Mouse (Mus musculus): ENCODE measurements around the gene Trpc7. TPM values are rescaled to one million over a fixed set of nuclear protein-coding genes. Genes with fewer than 3 reads are reported as not detected.

Trpc7 gene
- polyA plus RNA-seq, 2 experiments = not detected

DNA sequence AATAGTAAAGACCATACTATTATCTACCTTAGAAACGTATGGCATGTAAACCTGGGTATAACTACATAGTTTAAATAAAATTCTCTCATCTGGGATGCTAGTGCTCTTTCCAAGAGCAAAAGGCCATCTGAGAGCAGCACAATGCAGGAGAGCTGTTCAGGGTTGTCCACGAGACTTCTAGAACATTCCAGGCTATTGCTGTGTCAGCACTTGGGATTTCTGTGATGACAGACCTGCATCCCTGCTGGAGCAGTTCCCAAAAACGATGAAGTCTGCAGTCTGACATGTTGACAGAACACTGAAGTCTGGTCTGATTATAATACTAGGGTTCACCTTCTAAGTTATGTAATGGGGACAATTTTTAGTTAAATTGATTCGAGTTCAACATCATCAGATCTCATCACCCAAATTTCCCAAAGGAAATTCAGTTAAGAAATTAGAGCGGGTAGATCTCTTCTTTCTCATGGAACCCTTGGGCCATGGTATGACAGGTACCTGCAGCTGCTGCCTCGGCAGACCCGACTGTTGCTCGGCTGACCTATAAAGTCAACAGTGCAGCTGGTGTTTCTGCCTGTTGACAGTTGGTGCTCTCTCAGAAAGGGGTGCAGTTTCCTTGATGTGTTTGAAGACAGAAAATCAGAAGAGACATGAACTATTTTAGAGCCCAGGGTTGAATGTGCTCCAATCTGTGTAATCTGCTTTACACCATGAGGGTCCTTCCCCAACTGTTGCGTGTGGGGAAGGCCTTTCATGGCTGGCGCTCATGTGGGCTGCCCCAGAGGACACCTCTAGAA lies 148.9 kb downstream of the Trpc7 start:
- Histone ChIP-seq H3K27ac (no peak overlapping the region), H3K4me1 (replicated peaks; ENCODE audit: control insufficient read depth in 2 of 2, insufficient read depth in 2 of 2, low read length in 1 of 2) (0 out of 4 replicates have a peak, but pooled peaks cover 0 to 3% of the 10 kb centered on the region in 2 experiments), H3K27me3 (ENCODE audit: control insufficient read depth, insufficient read depth, low read length) (peaks cover 13% of the 10 kb centered on the region), H3K4me2 (ENCODE audit: low read depth) (no peak overlapping the region), H3K4me3 (ENCODE audit: insufficient read depth in 1 of 2, low read depth in 2 of 2, low read length in 2 of 2) (no peak overlapping the region), H3K9me3 (ENCODE audit: control insufficient read depth, low read length) (no peaks in the 10 kb centered on the region), H3K9ac (replicated peaks) (no peak overlapping the region), H3K36me3 (replicated peaks; ENCODE audit: control insufficient read depth, insufficient read depth, low read depth) (no peaks in the 10 kb centered on the region)
- DNase-seq (ENCODE audit: low read depth in 3 of 3, low spot score in 3 of 3) (no peak), ATAC-seq (ENCODE audit: insufficient read depth) (no peak)
- WGBS (ENCODE audit: insufficient replicate concordance) = 53% methylated on average over 10 of the region's 10 CpGs
- TF ChIP-seq CTCF (IDR thresholded peaks at IDR 0.05; ENCODE audit: low read depth) (no peak), EP300 (IDR thresholded peaks at IDR 0.05; ENCODE audit: low read depth) (no peak)

DNA sequence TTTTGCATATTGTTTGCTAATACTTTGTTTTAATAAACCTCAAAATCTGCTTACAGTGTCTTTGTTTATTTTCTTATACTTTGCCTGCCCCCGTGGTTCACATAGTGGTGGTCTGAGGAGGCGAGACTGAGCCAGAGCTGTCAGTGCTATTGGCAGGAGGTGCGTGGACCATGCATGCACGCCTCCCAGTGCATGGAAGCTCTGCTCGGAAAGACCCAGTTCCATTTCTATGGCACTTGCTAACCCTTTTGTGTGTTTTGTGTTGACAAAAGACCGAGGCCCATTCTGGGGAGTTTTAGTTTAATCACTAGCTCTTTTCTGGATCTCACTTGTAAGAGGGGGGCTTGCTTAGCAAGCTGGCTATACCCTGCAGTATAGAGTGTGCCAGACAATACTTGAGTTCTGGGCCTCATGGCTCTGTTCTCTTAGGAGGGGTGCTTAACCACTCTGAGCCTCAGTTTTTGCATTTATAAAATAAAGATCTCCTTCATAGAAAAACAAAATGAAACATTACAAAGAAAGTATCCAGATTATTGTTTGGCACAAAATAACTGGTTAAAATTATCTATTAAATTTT lies 153.4 kb downstream of the Trpc7 start:
- Histone ChIP-seq H3K36me3 (replicated peaks; ENCODE audit: control insufficient read depth, insufficient read depth, low read depth) (no peaks in the 10 kb centered on the region; the same call in 1 of the 2 replicates), H3K9ac (replicated peaks) (no peak overlapping the region), H3K9me3 (ENCODE audit: control insufficient read depth, low read length) (no peaks in the 10 kb centered on the region), H3K27ac (no peak overlapping the region), H3K4me1 (replicated peaks; ENCODE audit: control insufficient read depth in 2 of 2, insufficient read depth in 2 of 2, low read length in 1 of 2) (no peaks in the 10 kb centered on the region), H3K4me3 (ENCODE audit: insufficient read depth in 1 of 2, low read depth in 2 of 2, low read length in 2 of 2) (no peak overlapping the region), H3K4me2 (ENCODE audit: low read depth) (no peak overlapping the region), H3K27me3 (ENCODE audit: control insufficient read depth, insufficient read depth, low read length) (no peaks in the 10 kb centered on the region)
- WGBS (ENCODE audit: insufficient replicate concordance) = 75% methylated on average over 6 of the region's 6 CpGs
- TF ChIP-seq CTCF (IDR thresholded peaks at IDR 0.05; ENCODE audit: low read depth) (no peak), EP300 (IDR thresholded peaks at IDR 0.05; ENCODE audit: low read depth) (no peak)
- ATAC-seq (ENCODE audit: insufficient read depth) (no peak), DNase-seq (ENCODE audit: low read depth in 3 of 3, low spot score in 3 of 3) (no peak)

DNA sequence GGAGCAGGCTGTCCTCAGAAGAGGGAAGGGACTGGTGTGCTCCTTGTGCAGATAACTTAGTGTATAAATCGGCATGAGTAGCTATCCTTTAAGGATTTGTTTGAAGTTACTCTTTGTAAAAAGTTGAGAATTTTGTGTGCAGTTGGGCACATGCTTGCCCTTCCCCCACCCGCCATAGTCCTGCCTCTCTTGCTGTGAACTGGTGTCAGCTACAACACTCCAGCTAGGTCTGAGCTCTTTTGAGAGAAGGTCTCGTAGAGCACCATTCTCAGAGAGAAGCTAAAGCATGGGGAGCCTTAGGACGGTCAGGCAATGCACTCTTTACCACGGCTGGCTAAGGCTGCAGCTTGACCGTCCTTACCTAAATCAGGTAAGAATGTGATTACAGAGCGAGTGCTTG lies 154.1 kb downstream of the Trpc7 start:
- 72% methylated on average over 7 of the region's 7 CpGs for WGBS (ENCODE audit: insufficient replicate concordance)
- H3K27ac ChIP-seq = no peak overlapping the region
- no peaks in the 10 kb centered on the region for H3K27me3 ChIP-seq (ENCODE audit: control insufficient read depth, insufficient read depth, low read length)
- H3K4me3 ChIP-seq (ENCODE audit: insufficient read depth in 1 of 2, low read depth in 2 of 2, low read length in 2 of 2) = no peak overlapping the region
- no peaks in the 10 kb centered on the region for H3K4me1 ChIP-seq (replicated peaks; ENCODE audit: control insufficient read depth in 2 of 2, insufficient read depth in 2 of 2, low read length in 1 of 2)
- ATAC-seq (ENCODE audit: insufficient read depth) = no peak
- H3K4me2 ChIP-seq (ENCODE audit: low read depth) = no peak overlapping the region
- H3K9me3 ChIP-seq (ENCODE audit: control insufficient read depth, low read length) = no peaks in the 10 kb centered on the region
- DNase-seq (ENCODE audit: low read depth in 3 of 3, low spot score in 3 of 3) = no peak
- H3K9ac ChIP-seq (replicated peaks) = no peak overlapping the region
- H3K36me3 ChIP-seq (replicated peaks; ENCODE audit: control insufficient read depth, insufficient read depth, low read depth) = no peaks in the 10 kb centered on the region; the same call in none of the 2 replicates
- TF ChIP-seq CTCF (IDR thresholded peaks at IDR 0.05; ENCODE audit: low read depth) = no peak
- TF ChIP-seq EP300 (IDR thresholded peaks at IDR 0.05; ENCODE audit: low read depth) = no peak

DNA sequence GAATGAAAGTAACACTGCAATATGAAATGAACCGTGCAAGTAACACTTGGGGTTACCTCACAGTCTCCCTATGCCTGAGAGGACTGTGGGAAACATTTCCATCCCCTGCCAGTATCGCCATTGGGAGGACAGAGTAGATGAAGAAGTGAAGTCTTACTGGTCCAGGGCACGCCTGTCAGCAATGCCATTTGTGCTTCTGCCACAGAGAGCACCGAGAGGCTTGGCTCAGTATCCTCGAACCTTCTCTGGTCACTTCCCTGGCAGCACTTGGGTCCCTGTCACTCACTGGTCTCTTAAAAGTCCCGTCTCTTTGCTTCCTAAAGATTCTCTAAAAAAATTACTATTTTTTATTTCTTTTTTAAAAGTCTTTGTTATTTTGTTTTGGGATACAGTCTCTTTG lies 155.3 kb downstream of the Trpc7 start:
- no peaks in the 10 kb centered on the region; the same call in none of the 2 replicates for H3K36me3 ChIP-seq (replicated peaks; ENCODE audit: control insufficient read depth, insufficient read depth, low read depth)
- DNase-seq (ENCODE audit: low read depth in 3 of 3, low spot score in 3 of 3) (no peak), ATAC-seq (ENCODE audit: insufficient read depth) (no peak)
- H3K9ac ChIP-seq (replicated peaks) = no peak overlapping the region
- H3K4me1 ChIP-seq (replicated peaks; ENCODE audit: control insufficient read depth in 2 of 2, insufficient read depth in 2 of 2, low read length in 1 of 2) = no peaks in the 10 kb centered on the region
- WGBS (ENCODE audit: insufficient replicate concordance) = 75% methylated on average over 6 of the region's 6 CpGs
- TF ChIP-seq CTCF (IDR thresholded peaks at IDR 0.05; ENCODE audit: low read depth) (no peak), EP300 (IDR thresholded peaks at IDR 0.05; ENCODE audit: low read depth) (no peak)
- no peak overlapping the region for H3K27ac ChIP-seq
- no peak overlapping the region for H3K4me3 ChIP-seq (ENCODE audit: insufficient read depth in 1 of 2, low read depth in 2 of 2, low read length in 2 of 2)
- no peak overlapping the region for H3K4me2 ChIP-seq (ENCODE audit: low read depth)
- no peaks in the 10 kb centered on the region for H3K27me3 ChIP-seq (ENCODE audit: control insufficient read depth, insufficient read depth, low read length)
- H3K9me3 ChIP-seq (ENCODE audit: control insufficient read depth, low read length) = no peaks in the 10 kb centered on the region

DNA sequence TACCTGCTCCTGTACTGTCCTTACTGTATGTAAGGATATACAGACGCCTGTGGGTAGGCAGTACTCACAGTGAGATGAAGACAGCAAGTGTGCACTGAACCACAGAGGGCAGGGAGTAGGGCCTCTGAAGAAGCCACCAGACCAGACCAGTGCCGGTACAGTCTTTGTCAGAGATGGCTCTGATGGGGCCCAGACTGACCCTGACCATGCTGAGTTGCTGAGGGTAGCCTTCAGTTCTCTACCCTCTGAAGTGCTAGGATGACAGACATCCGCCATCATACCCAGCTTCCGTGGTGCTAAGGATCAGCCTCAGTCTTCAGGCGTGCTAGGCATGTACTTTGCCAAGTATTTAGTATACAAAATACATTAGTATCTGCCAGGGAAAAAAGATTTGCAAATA lies 156.2 kb downstream of the Trpc7 start:
- H3K4me3 ChIP-seq (ENCODE audit: insufficient read depth in 1 of 2, low read depth in 2 of 2, low read length in 2 of 2) = no peak overlapping the region

More for the DNA sequence above, 156.2 kb downstream of the Trpc7 start:
- no peaks in the 10 kb centered on the region for H3K9me3 ChIP-seq (ENCODE audit: control insufficient read depth, low read length)
- ATAC-seq (ENCODE audit: insufficient read depth) (no peak), DNase-seq (ENCODE audit: low read depth in 3 of 3, low spot score in 3 of 3) (no peak)
- no peak overlapping the region for H3K4me2 ChIP-seq (ENCODE audit: low read depth)
- peaks cover 2 to 3% of the 10 kb centered on the region in 2 experiments; a peak in 2 of 4 replicates for H3K4me1 ChIP-seq (replicated peaks; ENCODE audit: control insufficient read depth in 2 of 2, insufficient read depth in 2 of 2, low read length in 1 of 2)
- TF ChIP-seq CTCF (IDR thresholded peaks at IDR 0.05; ENCODE audit: low read depth) = no peak
- no peak for TF ChIP-seq EP300 (IDR thresholded peaks at IDR 0.05; ENCODE audit: low read depth)
- H3K27me3 ChIP-seq (ENCODE audit: control insufficient read depth, insufficient read depth, low read length) = no peaks in the 10 kb centered on the region
- no peak overlapping the region for H3K9ac ChIP-seq (replicated peaks)
- 76% methylated on average over 5 of the region's 5 CpGs for WGBS (ENCODE audit: insufficient replicate concordance)
- no peak overlapping the region for H3K27ac ChIP-seq
- H3K36me3 ChIP-seq (replicated peaks; ENCODE audit: control insufficient read depth, insufficient read depth, low read depth) = no peaks in the 10 kb centered on the region; the same call in none of the 2 replicates
